Mouse (Mus musculus) embryonic fibroblast, embryonic 13.5 days (primary cell): Measurements from ENCODE around the gene Slc10a3. TPM values are rescaled to one million over a fixed set of nuclear protein-coding genes. Genes with fewer than 3 reads are reported as not detected.

Source experiments
- H3K27ac ChIP-seq: 2 replicates; pipeline ENCODE4 v1.5.1; 2012; ENCODE audit warnings: low read length, control low read depth, inconsistent platforms; ENCODE audit not compliant: insufficient read depth
- H3K4me1 ChIP-seq: 2 replicates; pipeline ENCODE4 v1.6.1; 2011; ENCODE audit warnings: low read length; ENCODE audit not compliant: control insufficient read depth, insufficient read depth
- H3K4me3 ChIP-seq: 2 replicates; pipeline ENCODE4 v1.5.1; 2011; ENCODE audit warnings: mild to moderate bottlenecking, control low read depth, low read length; ENCODE audit not compliant: insufficient read depth
- CTCF ChIP-seq: IDR thresholded peaks from 2 replicates; pipeline ENCODE4 v1.5.1; 2011; ENCODE audit warnings: mild to moderate bottlenecking, control low read depth, low read length, moderate library complexity, borderline replicate concordance; ENCODE audit not compliant: insufficient read depth
- POLR2A ChIP-seq: IDR thresholded peaks from 2 replicates; pipeline ENCODE4 v1.6.1; 2011; ENCODE audit warnings: low read depth, mild to moderate bottlenecking, control low read depth, low read length, moderate library complexity
- polyA plus RNA-seq: library from polyadenylated mRNA; stranded (reverse); fragments of >200 nt; gene quantifications from 2 replicates; pipeline ENCODE4 v1.2.4, GENCODE M21; 2011; ENCODE audit warnings: low read depth; ENCODE audit not compliant: missing spikeins, insufficient read length

Slc10a3 gene
- polyA plus RNA-seq: 20.6 and 22.4 TPM in 2 replicates

DNA sequence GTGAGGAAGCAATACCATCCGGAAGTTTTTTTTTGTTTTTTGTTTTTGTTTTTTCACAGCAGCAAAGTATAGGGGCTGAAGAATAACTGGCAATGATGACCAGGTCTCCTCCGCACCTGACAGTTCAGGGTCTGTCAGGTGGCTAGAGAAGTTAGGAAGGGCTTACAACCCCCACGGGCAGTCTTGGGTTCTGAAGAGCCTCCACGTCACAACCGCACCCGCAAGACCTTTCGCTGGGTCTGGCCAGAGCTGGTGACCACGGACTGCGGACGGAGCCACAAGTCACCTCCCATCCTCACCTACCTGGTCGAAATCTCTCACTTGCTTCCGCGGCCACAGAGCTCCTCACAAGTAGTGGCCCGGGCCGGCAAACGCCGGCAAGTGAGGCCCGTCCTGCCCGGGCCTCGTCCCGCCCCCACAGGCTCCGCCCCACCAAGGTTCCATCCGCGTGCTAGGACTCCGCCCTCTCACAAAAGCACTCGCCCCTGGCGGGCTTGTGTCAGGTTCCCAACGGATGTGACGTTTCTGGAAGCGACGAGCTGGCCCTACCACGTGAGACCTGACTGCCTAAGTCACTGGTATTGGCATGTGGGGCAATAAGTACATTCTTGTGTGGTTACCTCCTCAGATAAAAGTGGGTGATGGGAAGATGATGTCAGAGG is at the start of gene Slc10a3, which contains the start of gene Ubl4a:
TSS of gene Slc10a3 (minus strand) at position 462 of the 662 bp plus-strand sequence.
TSS of gene Ubl4a (minus strand) at position 331 of the 662 bp plus-strand sequence.
- peak; percentile 92 for TF ChIP-seq POLR2A
- TF ChIP-seq CTCF: no peak
- Histone ChIP-seq H3K4me3 (peak within 1 kb of the TSS; percentile 55), H3K4me1 (no peaks in the 10 kb centered on the region), H3K27ac (no peak within 1 kb of the TSS)

DNA sequence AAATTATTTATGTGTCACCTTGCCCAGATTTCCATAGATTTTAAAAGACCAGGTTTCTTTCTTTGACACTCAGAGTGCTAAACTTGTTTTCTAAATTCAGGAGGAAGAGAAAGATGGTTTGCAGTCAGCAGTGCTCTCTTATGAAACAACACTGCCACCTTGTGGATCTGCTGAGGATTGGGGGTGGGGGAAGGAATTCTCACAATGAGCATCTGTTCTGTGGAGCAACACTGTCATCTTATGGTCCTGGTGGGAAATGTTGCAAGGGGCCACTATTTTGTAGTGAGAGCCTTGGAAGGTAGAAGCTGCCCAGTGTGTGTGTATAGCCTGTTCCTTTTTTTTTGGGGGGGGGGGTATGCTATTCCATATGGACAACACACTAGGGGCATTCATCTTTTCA is 40.2 kb upstream of the Slc10a3 start:
- TF ChIP-seq CTCF (peak; percentile 22; the same call in 1 of the 2 replicates), POLR2A (no peak)
- Histone ChIP-seq H3K4me1 (no peaks in the 10 kb centered on the region), H3K4me3 (no peak overlapping the region), H3K27ac (no peak overlapping the region)

DNA sequence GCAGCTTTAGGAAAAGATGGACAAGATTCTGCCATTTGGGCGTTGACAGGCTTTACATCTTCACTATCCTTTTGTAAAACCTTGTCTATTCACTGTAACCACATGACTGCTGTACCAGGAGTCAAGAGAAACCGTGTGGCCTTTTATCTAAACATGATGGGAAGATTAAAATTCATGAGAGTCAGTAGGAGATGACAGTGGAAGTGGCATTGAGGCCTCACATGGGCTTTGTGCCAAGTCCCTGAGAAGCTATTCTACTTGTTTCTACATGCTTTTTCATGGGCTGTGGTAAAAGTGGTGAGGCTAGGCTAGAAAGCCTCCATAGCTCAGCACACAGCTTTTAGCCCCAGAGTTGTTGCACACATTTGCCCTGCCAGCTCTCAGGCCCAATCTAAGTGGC is 35.2 kb upstream of the Slc10a3 start:
- no peaks in the 10 kb centered on the region for H3K4me1 ChIP-seq
- H3K27ac ChIP-seq: no peak overlapping the region
- no peak for TF ChIP-seq POLR2A
- no peak for TF ChIP-seq CTCF
- H3K4me3 ChIP-seq: no peak overlapping the region

DNA sequence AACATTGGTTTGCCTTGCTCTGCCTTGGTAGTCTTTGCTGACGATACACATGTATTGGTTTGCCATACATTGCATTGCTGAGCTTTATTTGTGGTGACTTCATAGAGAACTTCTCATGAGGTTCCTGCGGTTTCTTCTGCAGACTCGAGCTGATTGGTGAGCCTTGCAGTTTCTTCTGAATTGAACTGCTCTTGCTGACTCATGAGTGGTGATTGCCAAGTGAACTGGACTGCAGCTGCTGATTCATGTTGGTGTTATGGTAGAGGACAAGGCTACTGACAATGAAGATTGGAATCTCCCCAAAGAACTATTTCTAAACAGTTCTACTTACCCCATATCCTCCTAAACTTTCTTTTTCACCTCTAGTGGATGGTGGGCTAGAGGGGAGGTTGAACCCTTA is 27.0 kb upstream of the Slc10a3 start:
- no peak overlapping the region for H3K27ac ChIP-seq
- H3K4me1 ChIP-seq: no peaks in the 10 kb centered on the region
- TF ChIP-seq CTCF: no peak
- no peak for TF ChIP-seq POLR2A
- H3K4me3 ChIP-seq: no peak overlapping the region

DNA sequence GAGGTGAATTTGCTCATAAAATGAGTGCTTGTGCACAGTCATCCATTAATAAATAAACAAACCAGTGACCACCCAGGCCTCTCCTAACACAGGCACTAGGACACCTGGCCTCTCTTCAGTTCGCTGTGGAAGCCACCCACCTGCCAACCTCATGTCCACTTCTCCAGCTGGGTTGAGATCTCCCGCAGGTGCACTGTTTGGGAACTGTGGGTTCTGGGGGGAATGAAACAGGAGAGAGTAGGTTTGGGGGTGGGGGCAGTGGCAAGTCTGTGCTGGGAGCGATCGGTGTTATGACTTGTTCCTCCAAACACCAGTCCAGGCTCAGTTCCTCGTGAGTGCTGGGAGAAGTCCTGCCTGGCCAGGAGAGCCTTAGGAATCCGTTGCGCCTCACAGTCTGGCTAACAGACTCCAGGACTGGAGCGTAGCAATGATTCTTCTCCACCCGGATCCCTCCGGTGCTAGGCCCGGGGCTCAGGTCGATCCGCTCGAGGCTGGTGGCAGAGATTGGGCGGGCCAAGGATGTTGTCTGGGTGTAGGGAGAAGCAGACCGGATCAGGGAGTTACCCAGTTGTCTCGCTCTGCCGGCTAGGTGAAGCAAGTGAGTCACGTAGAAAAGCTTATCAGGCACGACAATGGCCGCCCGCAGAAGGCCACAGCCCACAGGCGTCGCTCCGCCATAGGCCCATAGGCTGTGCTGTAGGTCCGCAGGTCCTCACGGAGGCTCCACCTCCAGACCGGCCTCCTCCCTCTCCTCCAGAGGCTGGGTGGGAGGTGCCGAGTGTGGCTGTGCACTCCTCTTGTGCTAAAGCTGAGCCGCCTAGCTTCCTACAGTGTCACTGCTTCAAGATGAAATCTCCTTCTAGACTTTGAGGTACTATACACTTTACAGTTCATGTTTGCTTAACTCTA is 19.6 kb upstream of the Slc10a3 start, which contains the start of the genes Fam3a and Ikbkg:
TSS of gene Fam3a (minus strand) at position 738 of the 909 bp plus-strand sequence.
TSS of gene Ikbkg (plus strand) at position 756 of the 909 bp plus-strand sequence.
- TF ChIP-seq POLR2A (peak; percentile 79), CTCF (no peak)
- Histone ChIP-seq H3K4me3 (peak within 1 kb of the TSS; percentile 61), H3K27ac (peak within 1 kb of the TSS; percentile 75), H3K4me1 (no peaks in the 10 kb centered on the region; the same call in 1 of the 2 replicates)

DNA sequence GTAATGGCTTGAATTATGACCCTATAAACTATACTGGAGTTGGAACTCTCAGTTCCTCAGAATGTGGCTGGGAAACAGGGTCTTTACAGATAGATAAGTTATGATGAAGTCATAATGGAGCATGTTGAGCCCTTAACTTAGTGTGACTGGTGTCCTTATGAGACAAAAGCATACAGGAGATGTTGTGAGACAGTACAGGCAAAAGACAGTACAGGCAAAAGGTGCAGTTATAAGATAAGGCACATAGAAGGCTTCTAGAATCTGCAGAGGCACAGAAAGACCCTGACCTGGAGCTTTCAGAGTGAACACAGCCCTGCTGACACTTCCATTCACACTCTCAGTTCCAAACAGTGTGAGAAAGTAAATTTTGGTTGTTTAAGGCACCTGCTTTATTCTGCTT is 15.0 kb upstream of the Slc10a3 start:
- Histone ChIP-seq H3K4me1 (no peaks in the 10 kb centered on the region; the same call in 1 of the 2 replicates), H3K27ac (no peak overlapping the region), H3K4me3 (no peak overlapping the region)
- TF ChIP-seq POLR2A (no peak), CTCF (no peak)

DNA sequence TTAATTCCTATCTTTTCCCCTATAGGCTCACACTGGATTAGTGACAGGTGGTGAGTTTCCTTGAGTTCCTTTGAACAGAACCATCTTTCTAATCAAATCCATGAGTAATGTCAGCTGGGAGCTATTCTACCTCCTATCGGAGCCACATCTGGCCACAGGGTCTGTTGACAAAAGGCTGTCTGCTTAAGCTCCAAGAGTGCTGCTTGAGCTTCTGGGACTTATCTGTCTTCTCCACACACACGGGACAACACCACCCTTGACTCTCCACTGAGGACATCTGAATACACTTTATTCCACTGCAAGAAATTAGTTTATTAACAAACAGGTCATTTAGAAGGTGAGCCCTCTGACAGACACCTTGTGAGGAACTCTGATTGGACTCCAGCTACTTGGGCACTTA is 11.3 kb upstream of the Slc10a3 start:
- Histone ChIP-seq H3K4me1 (no peaks in the 10 kb centered on the region), H3K27ac (no peak overlapping the region)
- TF ChIP-seq POLR2A (no peak), CTCF (no peak)

DNA sequence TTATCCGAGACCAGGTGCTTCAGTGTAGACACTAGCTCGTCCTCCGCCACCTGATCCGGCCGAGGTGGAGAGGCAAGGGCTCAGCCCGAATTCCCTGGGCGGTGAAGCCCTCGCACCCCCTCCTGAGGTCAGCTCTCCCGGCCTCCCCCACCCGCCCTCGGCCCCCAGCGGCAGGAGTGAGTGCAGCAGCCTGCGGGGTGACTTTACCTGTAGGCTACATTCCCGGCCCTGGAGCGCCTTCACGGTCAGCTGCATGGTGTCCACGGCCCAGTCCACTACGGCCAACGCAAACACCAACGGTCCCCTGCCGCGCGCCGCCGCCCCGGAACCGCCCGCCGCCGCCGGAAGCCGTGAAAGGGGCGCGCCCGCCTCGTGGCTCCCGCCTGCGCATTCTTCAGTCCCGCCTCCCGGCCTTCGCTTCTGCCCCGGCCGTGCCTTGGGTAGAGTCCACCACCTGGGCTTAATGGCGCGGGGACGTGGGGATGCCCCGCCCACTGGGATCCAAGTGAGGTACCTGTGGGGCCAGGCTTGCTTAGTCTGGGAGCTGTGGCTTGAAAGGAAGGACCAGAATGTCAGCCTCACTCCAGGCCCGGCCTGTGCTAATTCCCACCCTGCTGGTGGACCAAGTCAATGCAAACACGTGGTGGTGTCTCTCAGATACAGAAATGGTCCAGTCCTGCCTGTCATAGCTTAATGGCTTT is 4.8 kb downstream of the Slc10a3 start:
- H3K4me1 ChIP-seq: peaks cover 4% of the 10 kb centered on the region; the same call in 1 of the 2 replicates
- peak overlapping the region; percentile 21; the same call in 1 of the 2 replicates for H3K27ac ChIP-seq
- peak overlapping the region; percentile 83 for H3K4me3 ChIP-seq
- peak; percentile 67 for TF ChIP-seq POLR2A
- TF ChIP-seq CTCF: no peak

More for the DNA sequence above, 11.3 kb upstream of the Slc10a3 start:
- no peak overlapping the region for H3K4me3 ChIP-seq

DNA sequence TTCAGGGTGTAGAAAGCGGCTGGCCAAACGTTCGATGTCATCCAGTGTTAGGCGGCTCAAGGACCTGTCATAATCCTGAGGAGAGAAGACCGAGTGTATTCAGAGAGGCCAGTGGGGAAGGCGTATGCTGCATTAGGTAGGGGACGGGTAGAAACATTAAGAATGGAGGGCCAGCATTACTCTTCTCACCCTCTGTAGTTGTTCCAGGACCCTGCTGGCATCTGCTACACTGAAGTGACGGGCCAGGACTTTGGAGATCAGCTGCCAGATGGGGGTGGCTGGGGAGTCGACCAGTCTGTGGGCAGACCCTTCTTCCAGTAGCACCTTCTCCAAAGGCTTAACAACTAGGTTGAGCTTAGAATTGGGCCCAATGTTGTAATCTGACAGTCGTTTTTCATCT is 5.6 kb downstream of the Slc10a3 start:
- TF ChIP-seq CTCF (no peak), POLR2A (no peak)
- peaks cover 4% of the 10 kb centered on the region; the same call in 1 of the 2 replicates for H3K4me1 ChIP-seq
- H3K27ac ChIP-seq: no peak overlapping the region
- H3K4me3 ChIP-seq: peak overlapping the region; percentile 83
